Mouse (Mus musculus): ENCODE measurements around the gene Gm29735. TPM values are rescaled to one million over a fixed set of nuclear protein-coding genes. Genes with fewer than 3 reads are reported as not detected.
A peak's percentile ranks its signal among the peaks of the same experiment; 100 is the strongest.
"Not testable (repeated sequence)": the region's sequence is repeated elsewhere in the genome, so short reads cannot be mapped to it uniquely, and the experiment has no call there.

Gene Gm29735
- total and polyA plus RNA-seq, 3 experiments = not detected

DNA sequence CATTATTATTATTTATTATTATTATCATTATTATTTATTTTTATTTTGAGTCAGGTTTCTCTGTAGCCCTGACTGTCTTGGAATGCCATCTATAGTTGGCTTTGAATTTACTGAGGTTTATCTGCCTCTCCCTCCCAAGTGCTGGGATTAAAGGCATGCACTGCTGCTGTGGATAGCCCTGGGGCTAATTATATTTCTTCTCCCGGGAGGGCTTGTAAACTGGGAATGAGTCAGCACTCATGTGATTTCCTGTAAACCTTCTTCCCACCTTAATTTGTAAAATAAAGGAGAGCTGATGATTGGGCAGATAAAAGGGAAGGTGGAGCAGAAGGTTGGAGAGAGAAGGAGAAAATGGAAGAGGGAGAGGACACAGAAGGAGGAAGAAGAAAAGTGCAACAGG is 16.2 kb downstream of the Gm29735 start:
- TF ChIP-seq CTCF (IDR thresholded peaks at IDR 0.05) (no peak), POLR2A (IDR thresholded peaks at IDR 0.05; ENCODE audit: insufficient read depth, low read depth, low read length) (no peak), EP300 (IDR thresholded peaks at IDR 0.05; ENCODE audit: insufficient read depth, low read depth, low read length) (no peak)
- Histone ChIP-seq H3K36me3 (ENCODE audit: control insufficient read depth, insufficient read depth, low read length) (no peaks in the 10 kb centered on the region), H3K27ac (no peak overlapping the region), H3K9ac (ENCODE audit: low read depth, low read length) (no peak overlapping the region), H3K4me3 (no peak overlapping the region), H3K79me2 (replicated peaks; ENCODE audit: control insufficient read depth, insufficient read depth, low read length) (no peaks in the 10 kb centered on the region), H3K4me1 (ENCODE audit: control insufficient read depth, insufficient read depth, low read length) (peaks cover 1% of the 10 kb centered on the region; the same call in 1 of the 2 replicates), H3K27me3 (ENCODE audit: control insufficient read depth, insufficient read depth, low read length) (no peaks in the 10 kb centered on the region)
- intact Hi-C loops (cut with DNase I) = loop anchor here (10.0 kb wide), 1 partner anchor 56 kb away; no protein-coding TSS in a partner anchor
- DNase-seq = no peak
- WGBS = 2% methylated on average over 1 of the region's 1 CpGs

DNA sequence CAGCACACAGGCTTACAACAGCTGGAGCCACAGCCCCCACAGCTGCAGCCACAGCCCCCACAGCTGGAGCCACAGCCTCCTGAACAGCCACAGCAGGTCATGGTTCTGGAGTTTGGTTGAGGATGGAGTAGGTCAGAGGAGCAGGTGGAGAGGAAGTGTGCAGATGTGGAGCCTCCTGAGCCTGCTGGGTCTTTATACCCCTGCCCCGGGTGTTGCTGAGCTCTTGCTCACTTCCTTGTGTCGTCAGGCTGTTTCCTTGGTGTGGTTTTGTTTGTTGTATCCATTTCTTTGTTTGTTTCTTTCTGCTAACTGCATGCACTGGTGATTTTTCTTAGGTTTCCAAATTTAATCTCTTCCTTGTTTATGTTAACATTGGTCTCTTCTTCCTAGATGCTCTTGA is 21.0 kb downstream of the Gm29735 start, which contains the start of gene Gm39115:
Gm39115 (minus strand) TSS at position 101 of the 400 bp plus-strand sequence.
- intact Hi-C loops (cut with DNase I); H3K4me3 ChIP-seq; H3K4me1 ChIP-seq (ENCODE audit: control insufficient read depth, insufficient read depth, low read length); H3K36me3 ChIP-seq (ENCODE audit: control insufficient read depth, insufficient read depth, low read length); H3K27me3 ChIP-seq (ENCODE audit: control insufficient read depth, insufficient read depth, low read length); H3K79me2 ChIP-seq (replicated peaks; ENCODE audit: control insufficient read depth, insufficient read depth, low read length); DNase-seq; H3K9ac ChIP-seq (ENCODE audit: low read depth, low read length); H3K27ac ChIP-seq: not testable (repeated sequence)
- WGBS = 25% methylated on average over 2 of the region's 2 CpGs

DNA sequence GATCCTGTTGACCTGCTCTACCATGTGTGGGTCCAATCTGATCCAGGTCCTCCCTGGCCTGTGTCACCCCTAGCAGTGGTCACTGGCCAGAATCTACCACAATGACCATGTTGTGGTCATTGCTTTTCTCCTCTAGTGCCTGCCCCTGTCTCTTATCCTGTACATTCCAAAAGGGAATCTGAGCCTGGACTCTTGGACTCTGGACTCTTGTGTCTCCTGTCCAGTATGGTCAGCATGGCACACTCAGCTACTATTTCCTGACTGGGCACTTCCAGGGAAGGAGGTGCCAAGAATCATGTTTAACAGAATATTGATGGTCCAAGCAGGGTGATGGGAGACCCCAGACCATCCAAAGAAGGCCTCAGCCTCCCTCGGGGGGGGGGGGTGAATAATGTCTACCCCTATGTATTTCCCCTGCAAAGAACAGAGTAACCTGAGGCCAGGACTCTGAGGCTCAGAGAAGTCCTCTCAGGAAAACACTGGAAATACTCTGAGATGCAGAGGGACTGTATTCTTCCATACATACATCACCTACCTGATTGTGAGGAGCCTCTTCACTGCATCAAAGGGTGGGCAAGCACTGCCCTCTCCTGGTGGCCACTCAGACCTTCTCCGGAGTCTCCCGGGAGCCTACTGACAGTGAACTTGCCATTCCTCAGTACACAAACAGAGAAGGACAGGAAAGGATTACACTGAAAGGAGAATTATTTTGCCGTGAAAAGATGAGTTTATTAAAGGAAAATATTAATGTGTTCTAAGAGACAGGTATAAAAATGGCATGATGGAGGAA is 22.5 kb downstream of the Gm29735 start:
- intact Hi-C loops (cut with DNase I) = no loop called here
- Histone ChIP-seq H3K4me1 (ENCODE audit: control insufficient read depth, insufficient read depth, low read length) (no peaks in the 10 kb centered on the region), H3K27me3 (ENCODE audit: control insufficient read depth, insufficient read depth, low read length) (no peaks in the 10 kb centered on the region), H3K36me3 (ENCODE audit: control insufficient read depth, insufficient read depth, low read length) (no peaks in the 10 kb centered on the region), H3K27ac (no peak overlapping the region), H3K79me2 (replicated peaks; ENCODE audit: control insufficient read depth, insufficient read depth, low read length) (no peaks in the 10 kb centered on the region), H3K9ac (ENCODE audit: low read depth, low read length) (no peak overlapping the region), H3K4me3 (no peak overlapping the region)
- TF ChIP-seq POLR2A (IDR thresholded peaks at IDR 0.05; ENCODE audit: insufficient read depth, low read depth, low read length) (no peak), EP300 (IDR thresholded peaks at IDR 0.05; ENCODE audit: insufficient read depth, low read depth, low read length) (no peak), CTCF (IDR thresholded peaks at IDR 0.05) (peak; percentile 57)
- no peak for DNase-seq
- WGBS = 41% methylated on average over 4 of the region's 4 CpGs

DNA sequence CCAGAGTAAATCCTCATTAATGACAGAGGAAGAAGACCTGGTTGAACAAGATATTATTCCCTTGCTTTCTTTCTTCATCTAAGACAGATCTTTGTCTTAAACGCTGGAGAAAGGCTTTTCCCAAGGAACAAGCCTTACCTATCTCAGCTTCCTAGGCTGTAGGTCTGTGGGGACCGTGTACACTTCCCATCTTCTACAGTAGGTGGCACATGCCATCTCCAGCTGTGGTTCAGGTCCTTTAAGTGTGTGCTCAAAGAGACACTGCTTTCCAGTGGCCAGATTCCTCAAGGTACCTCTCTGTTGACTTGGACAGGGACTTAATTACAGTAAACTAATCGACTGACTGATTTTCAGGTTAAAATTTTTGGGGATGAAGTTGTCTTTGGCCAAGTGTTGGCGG is 28.1 kb downstream of the Gm29735 start:
- Histone ChIP-seq H3K9ac (ENCODE audit: low read depth, low read length) (no peak overlapping the region), H3K79me2 (replicated peaks; ENCODE audit: control insufficient read depth, insufficient read depth, low read length) (no peaks in the 10 kb centered on the region), H3K27me3 (ENCODE audit: control insufficient read depth, insufficient read depth, low read length) (no peaks in the 10 kb centered on the region), H3K36me3 (ENCODE audit: control insufficient read depth, insufficient read depth, low read length) (no peaks in the 10 kb centered on the region), H3K27ac (no peak overlapping the region), H3K4me1 (ENCODE audit: control insufficient read depth, insufficient read depth, low read length) (no peaks in the 10 kb centered on the region), H3K4me3 (no peak overlapping the region)
- WGBS = 60% methylated on average over 4 of the region's 4 CpGs
- intact Hi-C loops (cut with DNase I) = no loop called here
- DNase-seq = no peak
- no peak for TF ChIP-seq CTCF (IDR thresholded peaks at IDR 0.05)
- no peak for TF ChIP-seq EP300 (IDR thresholded peaks at IDR 0.05; ENCODE audit: insufficient read depth, low read depth, low read length)
- no peak for TF ChIP-seq POLR2A (IDR thresholded peaks at IDR 0.05; ENCODE audit: insufficient read depth, low read depth, low read length)

DNA sequence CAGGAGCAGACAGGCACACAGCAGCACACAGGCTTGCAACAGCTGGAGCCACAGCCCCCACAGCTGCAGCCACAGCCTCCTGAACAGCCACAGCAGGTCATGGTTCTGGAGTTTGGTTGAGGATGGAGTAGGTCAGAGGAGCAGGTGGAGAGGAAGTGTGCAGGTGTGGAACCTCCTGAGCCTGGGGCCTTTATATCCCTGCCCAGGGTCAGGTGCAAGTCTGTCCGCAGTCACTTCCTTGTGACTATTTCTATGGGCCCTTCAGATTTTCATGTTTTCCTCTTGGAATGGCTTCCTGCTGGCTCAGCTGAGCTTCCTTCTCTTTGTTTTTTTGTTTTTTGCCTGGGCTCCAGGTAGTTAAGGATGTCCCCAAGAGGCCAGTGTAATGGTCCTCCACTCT is 36.3 kb downstream of the Gm29735 start, which contains the start of gene Gm45618:
Gm45618 (minus strand) TSS at position 101 of the 400 bp plus-strand sequence.
- 60% methylated on average over 1 of the region's 1 CpGs for WGBS
- H3K4me1 ChIP-seq (ENCODE audit: control insufficient read depth, insufficient read depth, low read length); H3K4me3 ChIP-seq; intact Hi-C loops (cut with DNase I); H3K36me3 ChIP-seq (ENCODE audit: control insufficient read depth, insufficient read depth, low read length); H3K9ac ChIP-seq (ENCODE audit: low read depth, low read length); H3K79me2 ChIP-seq (replicated peaks; ENCODE audit: control insufficient read depth, insufficient read depth, low read length); H3K27me3 ChIP-seq (ENCODE audit: control insufficient read depth, insufficient read depth, low read length); DNase-seq; H3K27ac ChIP-seq: not testable (repeated sequence)

DNA sequence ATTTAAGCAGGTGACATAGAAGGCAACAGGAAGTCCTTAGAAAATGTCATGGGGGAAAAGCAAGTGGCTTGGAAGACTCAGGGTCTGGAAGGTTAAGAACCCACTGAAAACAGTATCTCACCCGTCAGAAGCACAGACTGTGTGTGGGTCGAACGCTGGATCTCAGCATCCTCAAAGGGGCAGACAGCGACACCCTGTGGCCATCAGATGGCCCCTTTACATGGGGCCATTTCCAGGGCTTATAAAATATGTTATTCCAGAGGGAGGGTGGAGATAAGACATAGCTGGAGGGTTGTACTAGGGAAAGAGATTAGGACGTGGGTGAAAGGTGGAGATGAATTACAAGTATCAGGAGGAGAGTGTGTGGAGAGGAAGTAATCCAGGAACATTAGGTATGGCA is 37.3 kb downstream of the Gm29735 start:
- H3K4me1 ChIP-seq (ENCODE audit: control insufficient read depth, insufficient read depth, low read length) = no peaks in the 10 kb centered on the region
- no peak overlapping the region for H3K27ac ChIP-seq
- no peaks in the 10 kb centered on the region for H3K27me3 ChIP-seq (ENCODE audit: control insufficient read depth, insufficient read depth, low read length)
- 11% methylated on average over 5 of the region's 5 CpGs for WGBS
- TF ChIP-seq CTCF (IDR thresholded peaks at IDR 0.05) (peak; percentile 62), POLR2A (IDR thresholded peaks at IDR 0.05; ENCODE audit: insufficient read depth, low read depth, low read length) (no peak)
- no peak for DNase-seq
- H3K4me3 ChIP-seq = no peak overlapping the region
- no peak overlapping the region for H3K9ac ChIP-seq (ENCODE audit: low read depth, low read length)
- H3K79me2 ChIP-seq (replicated peaks; ENCODE audit: control insufficient read depth, insufficient read depth, low read length) = no peaks in the 10 kb centered on the region
- H3K36me3 ChIP-seq (ENCODE audit: control insufficient read depth, insufficient read depth, low read length) = no peaks in the 10 kb centered on the region
- intact Hi-C loops (cut with DNase I) = no loop called here

Other genes starting within 250 kb of the Gm29735 start
- 10 to 100 TPM; 50.2 to 54.2 TPM for gene Tollip, start 238.6 kb downstream of the Gm29735 start, total RNA-seq (2021)
- 66.3 and 95.4 TPM in 2 replicates for gene Tollip, start 238.6 kb downstream of the Gm29735 start, polyA plus RNA-seq (2012; rRNA removed)
- under 1 TPM; 0.07 to 0.18 TPM for gene Brsk2, start 207.4 kb downstream of the Gm29735 start, total RNA-seq (2021)
- gene Brsk2, start 207.4 kb downstream of the Gm29735 start, polyA plus RNA-seq (2012; rRNA removed) = 0.20 and 0.23 TPM in 2 replicates
- 10 to 100 TPM; 41.9 to 44.5 TPM for gene Mob2, start 96.0 kb downstream of the Gm29735 start, total RNA-seq (2021)
- 44.8 and 58.9 TPM in 2 replicates for gene Mob2, start 96.0 kb downstream of the Gm29735 start, polyA plus RNA-seq (2012; rRNA removed)
- 10 to 100 TPM; 37.4 to 43.2 TPM for gene Dusp8, start 61.3 kb downstream of the Gm29735 start, total RNA-seq (2021)
- gene Dusp8, start 61.3 kb downstream of the Gm29735 start, polyA plus RNA-seq (2012; rRNA removed) = 31.4 and 38.4 TPM in 2 replicates
- gene Gm45618, start 36.4 kb downstream of the Gm29735 start, total RNA-seq (2021) = not detected
- gene Gm45618, start 36.4 kb downstream of the Gm29735 start, polyA plus RNA-seq (2012; rRNA removed) = not detected in 2 replicates
- not detected for gene Gm39115, start 21.1 kb downstream of the Gm29735 start, total RNA-seq (2021)
- gene Gm39115, start 21.1 kb downstream of the Gm29735 start, polyA plus RNA-seq (2012; rRNA removed) = not detected in 2 replicates
- gene Gm45337, start 12.5 kb downstream of the Gm29735 start, total RNA-seq (2021) = not detected
- gene Gm45337, start 12.5 kb downstream of the Gm29735 start, polyA plus RNA-seq (2012; rRNA removed) = not detected in 2 replicates
- not detected for gene Gm4553, start 8.6 kb upstream of the Gm29735 start, total RNA-seq (2021)
- not detected in 2 replicates for gene Gm4553, start 8.6 kb upstream of the Gm29735 start, polyA plus RNA-seq (2012; rRNA removed)
- gene Krtap5-2, start 18.9 kb upstream of the Gm29735 start, total RNA-seq (2021) = not detected
- gene Krtap5-2, start 18.9 kb upstream of the Gm29735 start, polyA plus RNA-seq (2012; rRNA removed) = not detected in 2 replicates
- not detected for gene Gm10153, start 33.3 kb upstream of the Gm29735 start, total RNA-seq (2021)
- not detected in 2 replicates for gene Gm10153, start 33.3 kb upstream of the Gm29735 start, polyA plus RNA-seq (2012; rRNA removed)
- not detected for gene Krtap5-3, start 44.3 kb upstream of the Gm29735 start, total RNA-seq (2021)
- not detected in 2 replicates for gene Krtap5-3, start 44.3 kb upstream of the Gm29735 start, polyA plus RNA-seq (2012; rRNA removed)
- gene Gm7579, start 54.7 kb upstream of the Gm29735 start, total RNA-seq (2021) = not detected
- gene Gm7579, start 54.7 kb upstream of the Gm29735 start, polyA plus RNA-seq (2012; rRNA removed) = not detected in 2 replicates
- gene Krtap5-5, start 72.9 kb upstream of the Gm29735 start, total RNA-seq (2021) = not detected
- gene Krtap5-5, start 72.9 kb upstream of the Gm29735 start, polyA plus RNA-seq (2012; rRNA removed) = not detected in 2 replicates
- gene Gm40460, start 84.0 kb upstream of the Gm29735 start, total RNA-seq (2021) = not detected
- gene Gm40460, start 84.0 kb upstream of the Gm29735 start, polyA plus RNA-seq (2012; rRNA removed) = not detected in 2 replicates
- not detected for gene Gm2431, start 101.2 kb upstream of the Gm29735 start, total RNA-seq (2021)
- not detected in 2 replicates for gene Gm2431, start 101.2 kb upstream of the Gm29735 start, polyA plus RNA-seq (2012; rRNA removed)
- not detected for gene Gm4559, start 117.2 kb upstream of the Gm29735 start, total RNA-seq (2021)
- not detected in 2 replicates for gene Gm4559, start 117.2 kb upstream of the Gm29735 start, polyA plus RNA-seq (2012; rRNA removed)
- gene Krtap5-1, start 140.0 kb upstream of the Gm29735 start, total RNA-seq (2021) = not detected
- not detected in 2 replicates for gene Krtap5-1, start 140.0 kb upstream of the Gm29735 start, polyA plus RNA-seq (2012; rRNA removed)
- not detected for gene Krtap5-4, start 146.4 kb upstream of the Gm29735 start, total RNA-seq (2021)
- gene Krtap5-4, start 146.4 kb upstream of the Gm29735 start, polyA plus RNA-seq (2012; rRNA removed) = not detected in 2 replicates
- gene Ifitm10, start 216.6 kb upstream of the Gm29735 start, total RNA-seq (2021) = 1 to 10 TPM; 2.2 to 3.6 TPM
- gene Ifitm10, start 216.6 kb upstream of the Gm29735 start, polyA plus RNA-seq (2012; rRNA removed) = 4.9 and 6.4 TPM in 2 replicates
- 1 to 10 TPM; 3.5 to 4.9 TPM for gene Gm49369, start 225.6 kb upstream of the Gm29735 start, total RNA-seq (2021)
- gene Gm49369, start 225.6 kb upstream of the Gm29735 start, polyA plus RNA-seq (2012; rRNA removed) = 0.23 TPM in 1 of 2 replicates, not detected in the other
- 100 to 1,000 TPM; 883 to 991 TPM for gene Ctsd, start 230.9 kb upstream of the Gm29735 start, total RNA-seq (2021)
- 1,120 and 1,462 TPM in 2 replicates for gene Ctsd, start 230.9 kb upstream of the Gm29735 start, polyA plus RNA-seq (2012; rRNA removed)

Measured in heart, adult 2 months (tissue).